Mouse (Mus musculus) embryonic facial prominence, embryonic 11.5 days (tissue): ENCODE data around the gene Tpp1. TPM values are rescaled to one million over a fixed set of nuclear protein-coding genes. Genes with fewer than 3 reads are reported as not detected.

ENCODE experiments used
- ATAC-seq: fragments of 200-750 bp; cut with Nextera tagmentation; replicated peaks from 2 replicates; pipeline ENCODE4 v1.8.0; 2017; ENCODE audit warnings: low read depth; ENCODE audit not compliant: insufficient number of reproducible peaks, low FRiP score, low TSS enrichment
- DNase-seq: peaks from one replicate; pipeline ENCODE4 v3.0.0-alpha.2; 2015; ENCODE audit warnings: low spot score
- H3K27ac ChIP-seq: fragments of 300-500 bp; sonication (generic); replicated peaks from 2 replicates; pipeline ENCODE4 v1.5.1; 2014; ENCODE audit warnings: mild to moderate bottlenecking, low read depth, low read length, control low read depth
- H3K27me3 ChIP-seq: fragments of 300-500 bp; sonication (generic); 2 replicates; pipeline ENCODE4 v1.6.1; 2014; ENCODE audit warnings: mild to moderate bottlenecking, low read length, moderate library complexity, mixed read lengths; ENCODE audit not compliant: control insufficient read depth, insufficient read depth
- H3K36me3 ChIP-seq: fragments of 300-500 bp; sonication (generic); replicated peaks from 2 replicates; pipeline ENCODE4 v1.6.1; 2014; ENCODE audit warnings: low read depth, mild to moderate bottlenecking, low read length, moderate library complexity, mixed read lengths; ENCODE audit not compliant: control insufficient read depth, insufficient read depth
- H3K4me1 ChIP-seq: fragments of 300-500 bp; sonication (generic); 2 replicates; pipeline ENCODE4 v1.6.1; 2014; ENCODE audit warnings: low read length, mixed read lengths; ENCODE audit not compliant: control insufficient read depth, insufficient read depth
- H3K4me2 ChIP-seq: fragments of 300-500 bp; sonication (generic); 2 replicates; pipeline ENCODE4 v1.6.1; 2014; ENCODE audit warnings: low read depth, mild to moderate bottlenecking, control low read depth, low read length, moderate library complexity
- H3K4me3 ChIP-seq: fragments of 300-500 bp; sonication (generic); 2 replicates; pipeline ENCODE4 v1.5.1; 2014; ENCODE audit warnings: low read depth, low read length, control low read depth
- H3K9ac ChIP-seq: fragments of 300-500 bp; sonication (generic); replicated peaks from 2 replicates; pipeline ENCODE4 v1.6.1; 2014; ENCODE audit warnings: mild to moderate bottlenecking, control low read depth, low read length
- H3K9me3 ChIP-seq: fragments of 300-500 bp; sonication (generic); replicated peaks from 2 replicates; pipeline ENCODE4 v1.6.1; 2016; ENCODE audit warnings: mild to moderate bottlenecking, low read length, inconsistent platforms, mixed read lengths; ENCODE audit not compliant: control insufficient read depth
- WGBS: fragments of 180-500 bp; shearing (Covaris S2); extraction: QIAGEN DNeasy Blood & Tissue Kit; methylation state at CpG from one replicate; pipeline ENCODE4 v1.1.7; 2014; 5-methylcytosine and 5-hydroxymethylcytosine counted together
- polyA plus RNA-seq: library from polyadenylated mRNA; unstranded; fragments of >200 nt; fragmentation: Nextera tagmentation; extraction: Ambion mirVana; gene quantifications from 2 replicates; pipeline ENCODE4 v1.2.1, GENCODE M21; 2014

The Tpp1 gene
- polyA plus RNA-seq, 1 experiment from 2014 or later = 38.1 TPM

DNA sequence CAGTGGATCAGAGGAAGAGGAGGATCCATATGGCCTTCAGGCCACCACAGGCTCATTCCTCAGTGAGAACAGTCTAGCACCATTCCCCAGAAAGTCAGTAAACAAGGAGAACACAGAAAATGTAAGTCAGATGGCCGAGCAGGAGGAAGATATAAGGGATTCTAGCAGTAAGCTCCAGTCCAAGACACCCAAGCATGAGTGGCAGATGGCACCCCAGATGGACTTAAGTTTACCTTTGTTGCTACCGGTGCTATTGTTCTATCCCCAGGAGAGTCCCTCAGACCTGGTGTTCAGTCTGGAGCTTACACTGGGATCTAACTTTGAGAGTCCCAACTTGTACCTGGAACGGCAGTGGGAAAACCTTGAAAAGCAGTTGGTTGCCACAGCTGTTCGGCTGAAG is 48.2 kb downstream of the Tpp1 start:
- H3K9me3 ChIP-seq = no peaks in the 10 kb centered on the region
- 89% methylated on average over 4 of the region's 4 CpGs for WGBS
- DNase-seq (no peak), ATAC-seq (no peak)
- no peak overlapping the region for H3K27ac ChIP-seq
- no peaks in the 10 kb centered on the region for H3K36me3 ChIP-seq
- H3K4me3 ChIP-seq = no peak overlapping the region
- no peaks in the 10 kb centered on the region for H3K27me3 ChIP-seq
- no peak overlapping the region for H3K4me2 ChIP-seq
- no peak overlapping the region for H3K9ac ChIP-seq
- H3K4me1 ChIP-seq = no peaks in the 10 kb centered on the region

DNA sequence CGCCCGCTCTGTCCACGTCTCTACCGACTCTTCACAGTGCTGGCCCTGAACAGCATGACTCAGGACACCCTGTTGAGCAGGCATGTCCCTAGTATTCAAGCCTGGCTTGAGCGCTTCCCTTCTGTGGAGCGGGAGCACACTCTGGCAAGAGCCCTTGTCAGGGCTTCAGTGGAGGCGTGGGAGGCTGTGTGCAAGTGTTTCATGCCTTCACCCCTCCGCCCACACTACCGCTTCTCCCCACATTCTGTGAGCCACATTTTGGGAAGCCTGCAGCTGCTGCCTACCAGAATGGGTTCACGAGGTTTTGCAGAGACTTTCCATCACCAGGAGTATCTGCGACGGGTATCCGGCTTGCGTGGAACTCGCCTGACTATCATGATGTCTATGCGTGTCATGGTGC is 48.9 kb downstream of the Tpp1 start:
- DNase-seq (no peak), ATAC-seq (no peak)
- WGBS = 86% methylated on average over 16 of the region's 16 CpGs
- Histone ChIP-seq H3K27me3 (no peaks in the 10 kb centered on the region), H3K4me2 (no peak overlapping the region), H3K4me1 (no peaks in the 10 kb centered on the region), H3K9ac (no peak overlapping the region), H3K9me3 (no peaks in the 10 kb centered on the region), H3K36me3 (no peaks in the 10 kb centered on the region), H3K27ac (no peak overlapping the region), H3K4me3 (no peak overlapping the region)

Other genes with a start within 250 kb of the Tpp1 start
- gene Smpd1, start 197.9 kb downstream of the Tpp1 start, polyA plus RNA-seq = 38.5 and 45.2 TPM in 2 replicates
- gene Apbb1, start 170.6 kb downstream of the Tpp1 start, polyA plus RNA-seq = 59.7 and 68.7 TPM in 2 replicates
- gene Hpx, start 152.1 kb downstream of the Tpp1 start, polyA plus RNA-seq = 0.14 and 0.59 TPM in 2 replicates
- gene Trim3, start 118.7 kb downstream of the Tpp1 start, polyA plus RNA-seq = 19.2 and 23.6 TPM in 2 replicates
- 150 and 152 TPM in 2 replicates for gene Timm10b, start 112.2 kb downstream of the Tpp1 start, polyA plus RNA-seq
- gene Arfip2, start 111.8 kb downstream of the Tpp1 start, polyA plus RNA-seq = 71.2 and 76.3 TPM in 2 replicates
- gene Gm45799, start 111.7 kb downstream of the Tpp1 start, polyA plus RNA-seq = 7.7 and 11.4 TPM in 2 replicates
- 0.28 and 1.4 TPM in 2 replicates for gene Dnhd1, start 101.4 kb downstream of the Tpp1 start, polyA plus RNA-seq
- gene Ilk, start 15.6 kb downstream of the Tpp1 start, polyA plus RNA-seq = 239 TPM in 2 replicates
- 46.2 and 51.2 TPM in 2 replicates for gene Rrp8, start 14.8 kb downstream of the Tpp1 start, polyA plus RNA-seq
- gene Taf10, start 7.9 kb downstream of the Tpp1 start, polyA plus RNA-seq = 168 and 181 TPM in 2 replicates
- 18.5 and 19.3 TPM in 2 replicates for gene Dchs1, start 35.4 kb upstream of the Tpp1 start, polyA plus RNA-seq
- 294 and 319 TPM in 2 replicates for gene Mrpl17, start 58.9 kb upstream of the Tpp1 start, polyA plus RNA-seq
- gene Gm4070, start 201.7 kb upstream of the Tpp1 start, polyA plus RNA-seq = 0.34 TPM in 1 of 2 replicates, not detected in the other